Mouse (Mus musculus): ENCODE data around the gene Pknox2. TPM values are rescaled to one million over a fixed set of nuclear protein-coding genes. Genes with fewer than 3 reads are reported as not detected.

The Pknox2 gene
- polyA plus RNA-seq, 2 experiments: 7.3 to 14.5 TPM

- no peak overlapping the region for H3K4me2 ChIP-seq (replicated peaks; ENCODE audit: low read depth, low read length, severe bottlenecking)
- no peak for ATAC-seq (ENCODE audit: low FRiP score, low read depth)
Observed at GRCm38 (mm10) chr9:36862576-36862975, 284.6 kb downstream of the Pknox2 start.

GRCm38 (mm10) chr9:36858677-36859076, 288.5 kb downstream of the Pknox2 start:
- 34% methylated on average over 4 of the region's 4 CpGs for WGBS
- no peaks in the 10 kb centered on the region for H3K27me3 ChIP-seq (ENCODE audit: control insufficient read depth, insufficient read depth, low read length)
- ATAC-seq (ENCODE audit: low FRiP score, low read depth): no peak
- H3K4me3 ChIP-seq (replicated peaks; ENCODE audit: low read length): no peak overlapping the region
- H3K4me2 ChIP-seq (replicated peaks; ENCODE audit: low read depth, low read length, severe bottlenecking): no peak overlapping the region
- TF ChIP-seq POLR2A (IDR thresholded peaks at IDR 0.05; ENCODE audit: borderline replicate concordance, extremely low read depth, insufficient read depth, insufficient read length): no peak
- no peak overlapping the region for H3K9ac ChIP-seq (ENCODE audit: low read depth, low read length, severe bottlenecking)
- peak; percentile 8 for DNase-seq (ENCODE audit: low spot score)
- H3K9me3 ChIP-seq (ENCODE audit: control insufficient read depth, low read length): no peaks in the 10 kb centered on the region
- H3K4me1 ChIP-seq (ENCODE audit: control insufficient read depth, insufficient read depth, low read length): no peaks in the 10 kb centered on the region
- no peaks in the 10 kb centered on the region for H3K36me3 ChIP-seq (ENCODE audit: control insufficient read depth, insufficient read depth, low read length)
- no peak overlapping the region for H3K27ac ChIP-seq (replicated peaks; ENCODE audit: low read depth, low read length)

More at GRCm38 (mm10) chr9:36862576-36862975, 284.6 kb downstream of the Pknox2 start:
- Histone ChIP-seq H3K9ac (ENCODE audit: low read depth, low read length, severe bottlenecking) (no peak overlapping the region), H3K27me3 (ENCODE audit: control insufficient read depth, insufficient read depth, low read length) (no peaks in the 10 kb centered on the region), H3K9me3 (ENCODE audit: control insufficient read depth, low read length) (no peaks in the 10 kb centered on the region), H3K4me3 (replicated peaks; ENCODE audit: low read length) (no peak overlapping the region), H3K36me3 (ENCODE audit: control insufficient read depth, insufficient read depth, low read length) (no peaks in the 10 kb centered on the region), H3K4me1 (ENCODE audit: control insufficient read depth, insufficient read depth, low read length) (no peaks in the 10 kb centered on the region), H3K27ac (replicated peaks; ENCODE audit: low read depth, low read length) (no peak overlapping the region)
- no peak for DNase-seq (ENCODE audit: low spot score)
- 80% methylated on average over 2 of the region's 2 CpGs for WGBS
- TF ChIP-seq POLR2A (IDR thresholded peaks at IDR 0.05; ENCODE audit: borderline replicate concordance, extremely low read depth, insufficient read depth, insufficient read length): no peak

GRCm38 (mm10) chr9:36857476-36858117, 289.6 kb downstream of the Pknox2 start:
- Histone ChIP-seq H3K27me3 (ENCODE audit: control insufficient read depth, insufficient read depth, low read length) (no peaks in the 10 kb centered on the region), H3K9ac (ENCODE audit: low read depth, low read length, severe bottlenecking) (no peak overlapping the region), H3K27ac (replicated peaks; ENCODE audit: low read depth, low read length) (no peak overlapping the region), H3K4me1 (ENCODE audit: control insufficient read depth, insufficient read depth, low read length) (no peaks in the 10 kb centered on the region), H3K36me3 (ENCODE audit: control insufficient read depth, insufficient read depth, low read length) (no peaks in the 10 kb centered on the region), H3K4me2 (replicated peaks; ENCODE audit: low read depth, low read length, severe bottlenecking) (no peak overlapping the region), H3K9me3 (ENCODE audit: control insufficient read depth, low read length) (no peaks in the 10 kb centered on the region), H3K4me3 (replicated peaks; ENCODE audit: low read length) (no peak overlapping the region)
- DNase-seq (ENCODE audit: low spot score): no peak
- 49% methylated on average over 8 of the region's 8 CpGs for WGBS
- TF ChIP-seq POLR2A (IDR thresholded peaks at IDR 0.05; ENCODE audit: borderline replicate concordance, extremely low read depth, insufficient read depth, insufficient read length): no peak
- ATAC-seq (ENCODE audit: low FRiP score, low read depth): no peak

- no peaks in the 10 kb centered on the region for H3K27me3 ChIP-seq (ENCODE audit: control insufficient read depth, insufficient read depth, low read length)
- ATAC-seq (ENCODE audit: low FRiP score, low read depth) (no peak), DNase-seq (ENCODE audit: low spot score) (no peak)
- H3K9ac ChIP-seq (ENCODE audit: low read depth, low read length, severe bottlenecking): no peak overlapping the region
- H3K4me1 ChIP-seq (ENCODE audit: control insufficient read depth, insufficient read depth, low read length): no peaks in the 10 kb centered on the region
- no peaks in the 10 kb centered on the region for H3K36me3 ChIP-seq (ENCODE audit: control insufficient read depth, insufficient read depth, low read length)
- 29% methylated on average over 2 of the region's 2 CpGs for WGBS
- no peak overlapping the region for H3K27ac ChIP-seq (replicated peaks; ENCODE audit: low read depth, low read length)
- no peak overlapping the region for H3K4me2 ChIP-seq (replicated peaks; ENCODE audit: low read depth, low read length, severe bottlenecking)
- H3K4me3 ChIP-seq (replicated peaks; ENCODE audit: low read length): no peak overlapping the region
- H3K9me3 ChIP-seq (ENCODE audit: control insufficient read depth, low read length): no peaks in the 10 kb centered on the region
- TF ChIP-seq POLR2A (IDR thresholded peaks at IDR 0.05; ENCODE audit: borderline replicate concordance, extremely low read depth, insufficient read depth, insufficient read length): no peak
Observed at GRCm38 (mm10) chr9:36856351-36856750, 290.9 kb downstream of the Pknox2 start.

- H3K36me3 ChIP-seq (ENCODE audit: control insufficient read depth, insufficient read depth, low read length): no peaks in the 10 kb centered on the region
- H3K4me1 ChIP-seq (ENCODE audit: control insufficient read depth, insufficient read depth, low read length): no peaks in the 10 kb centered on the region
- H3K27me3 ChIP-seq (ENCODE audit: control insufficient read depth, insufficient read depth, low read length): no peaks in the 10 kb centered on the region
- WGBS: 81% methylated on average over 2 of the region's 2 CpGs
- no peak overlapping the region for H3K27ac ChIP-seq (replicated peaks; ENCODE audit: low read depth, low read length)
- no peaks in the 10 kb centered on the region for H3K9me3 ChIP-seq (ENCODE audit: control insufficient read depth, low read length)
- H3K4me2 ChIP-seq (replicated peaks; ENCODE audit: low read depth, low read length, severe bottlenecking): no peak overlapping the region
- TF ChIP-seq POLR2A (IDR thresholded peaks at IDR 0.05; ENCODE audit: borderline replicate concordance, extremely low read depth, insufficient read depth, insufficient read length): no peak
- DNase-seq (ENCODE audit: low spot score) (no peak), ATAC-seq (ENCODE audit: low FRiP score, low read depth) (no peak)
- no peak overlapping the region for H3K4me3 ChIP-seq (replicated peaks; ENCODE audit: low read length)
- no peak overlapping the region for H3K9ac ChIP-seq (ENCODE audit: low read depth, low read length, severe bottlenecking)
Observed at GRCm38 (mm10) chr9:36852175-36852574, 295.0 kb downstream of the Pknox2 start.

All from limb, embryonic 14.5 days (tissue).